Mouse (Mus musculus) A20 (cell line): ENCODE data around the gene Dll3.

Source experiments
- DNase-seq: peaks from one replicate; pipeline ENCODE4 v3.0.0-alpha.2; 2011; ENCODE audit warnings: low read depth, low spot score

Dll3 gene

GRCm38 (mm10) chr7:28309737-28310136 lies 7.7 kb upstream of the Dll3 start:
- DNase-seq = no peak

GRCm38 (mm10) chr7:28306216-28306615 lies 4.2 kb upstream of the Dll3 start:
- DNase-seq = no peak

GRCm38 (mm10) chr7:28305641-28306040 lies 3.6 kb upstream of the Dll3 start:
- DNase-seq = no peak

GRCm38 (mm10) chr7:28298837-28299625 lies 3.0 kb downstream of the Dll3 start:
- DNase-seq = peak; percentile 86

GRCm38 (mm10) chr7:28294481-28294880 lies 7.6 kb downstream of the Dll3 start:
- DNase-seq = no peak

GRCm38 (mm10) chr7:28290638-28291590 lies 11.1 kb downstream of the Dll3 start, which contains the start of gene Selenov:
Selenov (minus strand) TSS chr7:28291186.
- no peak for DNase-seq

GRCm38 (mm10) chr7:28290165-28290564 lies 11.9 kb downstream of the Dll3 start:
- no peak for DNase-seq

GRCm38 (mm10) chr7:28280630-28281029 lies 21.4 kb downstream of the Dll3 start:
- DNase-seq = no peak

GRCm38 (mm10) chr7:28278279-28278652 lies 23.8 kb downstream of the Dll3 start:
- DNase-seq = no peak

- DNase-seq = peak; percentile 94
Measured at GRCm38 (mm10) chr7:28277615-28278278, 24.3 kb downstream of the Dll3 start, which contains the start of gene Eid2b. Eid2b (plus strand) TSS chr7:28277739.

- DNase-seq = no peak
Measured at GRCm38 (mm10) chr7:28277237-28277614, 24.8 kb downstream of the Dll3 start.

GRCm38 (mm10) chr7:28271761-28272160 lies 30.3 kb downstream of the Dll3 start:
- no peak for DNase-seq

- DNase-seq = no peak
Measured at GRCm38 (mm10) chr7:28269355-28269754, 32.7 kb downstream of the Dll3 start.

GRCm38 (mm10) chr7:28268576-28268975 lies 33.5 kb downstream of the Dll3 start:
- DNase-seq = no peak

- no peak for DNase-seq
Measured at GRCm38 (mm10) chr7:28268042-28268531, 34.0 kb downstream of the Dll3 start.

GRCm38 (mm10) chr7:28267129-28268041 lies 34.7 kb downstream of the Dll3 start, which contains the start of gene Eid2:
Eid2 (plus strand) TSS chr7:28267881.
- DNase-seq = no peak

- no peak for DNase-seq
Measured at GRCm38 (mm10) chr7:28265391-28265790, 36.6 kb downstream of the Dll3 start.

- DNase-seq = peak; percentile 54
Measured at GRCm38 (mm10) chr7:28263786-28264185, 38.3 kb downstream of the Dll3 start.

GRCm38 (mm10) chr7:28262861-28263260 lies 39.2 kb downstream of the Dll3 start:
- no peak for DNase-seq

- peak; percentile 27 for DNase-seq
Measured at GRCm38 (mm10) chr7:28255476-28255875, 46.6 kb downstream of the Dll3 start.

- DNase-seq = no peak
Measured at GRCm38 (mm10) chr7:28254591-28254990, 47.4 kb downstream of the Dll3 start.
